Mouse (Mus musculus) adrenal gland, adult (tissue): ENCODE data around the gene Cfap161.
A peak's percentile ranks its signal among the peaks of the same experiment; 100 is the strongest.

Source experiments
- DNase-seq, 2 experiments: peaks; one replicate each; pipeline ENCODE4 v3.0.0; 2022 to 2023; ENCODE audit warnings: low spot score in 1 of 2; ENCODE audit not compliant: inconsistent age in 2 of 2

The Cfap161 gene

GRCm38 (mm10) chr7:83802509-83802908, 7.8 kb upstream of the Cfap161 start:
- peak; percentile 31 to 83 for DNase-seq

- DNase-seq, result no peak
These were observed 7.3 kb upstream of the Cfap161 start for GRCm38 (mm10) chr7:83802007-83802406.

GRCm38 (mm10) chr7:83801483-83801875, 6.8 kb upstream of the Cfap161 start:
- no peak for DNase-seq

- DNase-seq, result peak; percentile 73 to 86
These were observed 6.1 kb upstream of the Cfap161 start for GRCm38 (mm10) chr7:83800561-83801482.

- no peak for DNase-seq
These were observed 5.4 kb upstream of the Cfap161 start for GRCm38 (mm10) chr7:83800071-83800470.

- no peak for DNase-seq
These were observed 3.3 kb upstream of the Cfap161 start for GRCm38 (mm10) chr7:83798004-83798403.

- DNase-seq, result no peak
These were observed 1.5 kb upstream of the Cfap161 start for GRCm38 (mm10) chr7:83796177-83796576.

- DNase-seq, result peak in 1 of 2 experiments; percentile 44
These were observed 535 bp downstream of the Cfap161 start for GRCm38 (mm10) chr7:83794006-83794683.

GRCm38 (mm10) chr7:83780881-83781280, 13.8 kb downstream of the Cfap161 start:
- DNase-seq, result no peak

- peak; percentile 19 to 57 for DNase-seq
These were observed 14.7 kb downstream of the Cfap161 start for GRCm38 (mm10) chr7:83780026-83780425.

- DNase-seq, result no peak
These were observed 15.7 kb downstream of the Cfap161 start for GRCm38 (mm10) chr7:83779028-83779427.

GRCm38 (mm10) chr7:83778516-83778915, 16.2 kb downstream of the Cfap161 start:
- DNase-seq, result no peak

GRCm38 (mm10) chr7:83774721-83775120, 20.0 kb downstream of the Cfap161 start:
- peak in 1 of 2 experiments; percentile 63 for DNase-seq

GRCm38 (mm10) chr7:83763674-83764073, 31.0 kb downstream of the Cfap161 start:
- DNase-seq, result no peak

- no peak for DNase-seq
These were observed 32.3 kb downstream of the Cfap161 start for GRCm38 (mm10) chr7:83762336-83762735.

GRCm38 (mm10) chr7:83751055-83751454, 43.6 kb downstream of the Cfap161 start:
- DNase-seq, result no peak

- DNase-seq, result no peak
These were observed 46.3 kb downstream of the Cfap161 start for GRCm38 (mm10) chr7:83748405-83748804.

GRCm38 (mm10) chr7:83746107-83746687, 48.5 kb downstream of the Cfap161 start:
- no peak for DNase-seq

- peak in 1 of 2 experiments; percentile 27 for DNase-seq
These were observed 49.1 kb downstream of the Cfap161 start, which contains the start of gene Il16 for GRCm38 (mm10) chr7:83745413-83746106. Il16 (minus strand) TSS chr7:83745726.

GRCm38 (mm10) chr7:83745065-83745412, 49.6 kb downstream of the Cfap161 start:
- no peak for DNase-seq

- DNase-seq, result no peak
These were observed 50.4 kb downstream of the Cfap161 start for GRCm38 (mm10) chr7:83744250-83744649.
